Mouse (Mus musculus) C2C12 (cell line): ENCODE measurements around the gene Slc38a10. TPM values are rescaled to one million over a fixed set of nuclear protein-coding genes. Genes with fewer than 3 reads are reported as not detected.

Source experiments
- H3K27me3 ChIP-seq: one replicate; pipeline ENCODE4 v1.6.1; 2011; ENCODE audit not compliant: control insufficient read depth, insufficient read depth, insufficient read length
- H3K36me3 ChIP-seq: one replicate; pipeline ENCODE4 v1.6.1; 2011; ENCODE audit not compliant: control insufficient read depth, insufficient read depth
- H3K4me3 ChIP-seq: one replicate; pipeline ENCODE4 v1.5.1; 2011; ENCODE audit warnings: mild to moderate bottlenecking, control low read depth; ENCODE audit not compliant: poor library complexity, insufficient read depth, severe bottlenecking
- H3K79me2 ChIP-seq: one replicate; pipeline ENCODE4 v1.6.1; 2011; ENCODE audit not compliant: control insufficient read depth, insufficient read depth
- H3K79me3 ChIP-seq: one replicate; pipeline ENCODE4 v1.6.1; 2011; ENCODE audit warnings: low read depth, control low read depth
- H3ac ChIP-seq: one replicate; pipeline ENCODE3; 2011; ENCODE audit warnings: low read depth; ENCODE audit not compliant: control insufficient read depth, insufficient read length
- CEBPB ChIP-seq: IDR thresholded peaks from one replicate; pipeline ENCODE4 v1.6.1; 2011; ENCODE audit warnings: low read depth, mild to moderate bottlenecking, control low read depth, moderate library complexity
- CTCF ChIP-seq: IDR thresholded peaks from one replicate; pipeline ENCODE4 v1.5.1; 2011; ENCODE audit not compliant: control insufficient read depth, insufficient read depth, insufficient read length
- FOSL1 ChIP-seq: IDR thresholded peaks from one replicate; pipeline ENCODE4 v1.8.0; 2011; ENCODE audit warnings: mild to moderate bottlenecking, low read length; ENCODE audit not compliant: poor library complexity, insufficient read depth, severe bottlenecking
- MAX ChIP-seq: IDR thresholded peaks from one replicate; pipeline ENCODE4 v1.6.1; 2011; ENCODE audit warnings: mild to moderate bottlenecking, control low read depth
- MYOD1 ChIP-seq: IDR thresholded peaks from one replicate; pipeline ENCODE4 v1.6.1; 2011; ENCODE audit warnings: low read depth; ENCODE audit not compliant: control insufficient read depth, insufficient read length
- MYOG ChIP-seq: IDR thresholded peaks from one replicate; pipeline ENCODE4 v1.6.1; 2011; ENCODE audit not compliant: control insufficient read depth, insufficient read length; ENCODE audit errors: extremely low read depth
- USF1 ChIP-seq: IDR thresholded peaks from one replicate; pipeline ENCODE4 v1.6.1; 2011; ENCODE audit warnings: low read depth, mild to moderate bottlenecking, control low read depth, moderate library complexity
- polyA plus RNA-seq: library from polyadenylated mRNA; unstranded; fragments of >200 nt; fragmentation: generic; extraction: Trizol; gene quantifications from one replicate; pipeline ENCODE4 v1.2.1, GENCODE M21; 2012; ENCODE audit warnings: missing spikeins

Gene Slc38a10
- polyA plus RNA-seq, 1 experiment: 71.6 TPM

DNA sequence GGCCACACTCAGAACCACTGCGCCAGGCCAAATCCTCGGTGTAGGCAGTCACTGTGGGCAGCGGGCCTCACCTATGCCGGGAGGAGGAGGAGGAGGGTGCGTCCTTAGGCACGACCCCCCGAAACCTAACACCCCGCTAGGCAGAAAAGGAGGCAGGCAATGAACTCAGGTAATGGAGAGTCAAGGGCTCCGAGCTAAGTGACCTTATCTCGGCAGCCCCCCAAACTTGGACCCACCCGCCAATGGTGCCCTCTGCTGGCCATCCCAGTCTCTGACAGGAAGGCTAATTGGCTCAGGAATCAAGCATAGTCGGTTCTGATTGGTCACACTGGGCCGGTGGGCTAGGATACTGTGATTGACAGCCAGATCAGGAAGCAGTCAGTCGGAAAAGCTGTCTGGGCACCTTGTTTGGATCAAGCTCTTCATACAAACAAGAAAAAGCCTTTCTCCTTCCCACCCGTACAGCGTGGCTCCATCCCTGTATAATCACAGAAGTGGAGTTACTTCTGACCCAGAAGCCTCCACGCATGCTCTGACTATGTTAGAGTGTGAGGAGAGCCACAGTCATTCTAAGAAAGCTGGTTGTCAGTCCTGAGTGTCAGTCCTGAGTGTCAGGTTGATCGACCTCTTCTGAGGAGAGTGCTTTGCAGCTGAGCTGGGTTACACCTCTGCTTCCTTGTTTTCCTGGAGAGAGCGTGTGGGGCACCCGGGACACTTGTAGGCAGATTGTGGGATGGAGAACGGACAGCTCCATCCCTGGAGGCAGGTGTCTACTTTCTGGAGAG, 18.3 kb upstream of the Slc38a10 start:
- Histone ChIP-seq H3K27me3 (peaks cover 6% of the 10 kb centered on the region), H3ac (no peak overlapping the region), H3K79me3 (no peaks in the 10 kb centered on the region), H3K36me3 (no peaks in the 10 kb centered on the region), H3K4me3 (no peak overlapping the region), H3K79me2 (no peaks in the 10 kb centered on the region)
- TF ChIP-seq MAX (no peak), USF1 (no peak), FOSL1 (no peak), CTCF (peak; percentile 36)

GRCm38 (mm10) chr11:120168516-120168915, 17.4 kb upstream of the Slc38a10 start:
- TF ChIP-seq USF1 (no peak), MAX (no peak), MYOD1 (no peak), FOSL1 (no peak), CTCF (no peak), MYOG (no peak), CEBPB (no peak)
- Histone ChIP-seq H3K27me3 (peaks cover 6% of the 10 kb centered on the region), H3K79me3 (no peaks in the 10 kb centered on the region), H3K79me2 (no peaks in the 10 kb centered on the region), H3K36me3 (no peaks in the 10 kb centered on the region), H3K4me3 (no peak overlapping the region), H3ac (no peak overlapping the region)

DNA sequence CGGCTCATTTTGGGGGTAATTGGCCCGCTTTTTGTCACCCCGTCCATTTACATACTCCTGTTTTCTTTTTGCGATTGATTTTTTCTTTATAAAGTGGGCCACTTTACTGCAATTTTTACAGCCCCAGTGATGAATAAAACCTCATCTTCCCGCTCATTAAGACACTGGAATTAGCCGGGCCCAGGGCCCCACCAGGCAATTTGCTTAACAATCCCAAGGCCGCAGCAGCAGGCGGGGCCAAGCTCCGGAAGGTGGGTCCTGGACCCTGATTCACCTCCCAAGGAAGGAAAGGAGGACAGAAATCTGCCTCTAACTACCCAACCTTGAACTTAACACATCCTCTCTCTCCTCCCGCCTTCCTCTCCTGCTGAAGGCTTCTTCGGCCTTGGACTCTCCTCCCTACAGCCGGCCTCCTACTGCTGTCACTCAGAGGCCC, 16.8 kb upstream of the Slc38a10 start:
- TF ChIP-seq USF1 (no peak), MYOG (no peak), FOSL1 (no peak), CTCF (no peak), MYOD1 (no peak), MAX (no peak), CEBPB (no peak)
- Histone ChIP-seq H3K4me3 (no peak overlapping the region), H3K36me3 (no peaks in the 10 kb centered on the region), H3ac (no peak overlapping the region), H3K79me3 (no peaks in the 10 kb centered on the region), H3K27me3 (peaks cover 6% of the 10 kb centered on the region), H3K79me2 (no peaks in the 10 kb centered on the region)

DNA sequence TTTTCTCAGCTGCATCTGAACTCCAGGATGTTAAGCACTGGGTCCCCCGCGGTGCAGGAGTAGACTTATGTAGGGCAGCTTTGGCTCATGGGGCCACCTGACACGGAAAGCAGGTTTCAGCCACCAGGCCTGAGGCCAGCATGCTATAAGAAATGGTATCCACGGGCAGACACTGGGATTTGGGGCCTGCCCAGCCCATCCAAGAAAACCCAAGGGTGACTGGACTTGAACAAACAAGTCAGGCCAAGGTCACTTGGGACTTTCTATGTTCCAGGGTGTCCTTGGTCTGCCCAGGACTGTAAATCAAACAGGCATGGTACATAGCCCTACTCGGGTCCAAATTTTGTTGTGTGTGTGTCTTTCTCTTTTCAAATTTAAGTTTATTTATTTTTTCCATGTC, 15.9 kb upstream of the Slc38a10 start:
- H3ac ChIP-seq: no peak overlapping the region

GRCm38 (mm10) chr11:120164471-120165261, 13.5 kb upstream of the Slc38a10 start:
- Histone ChIP-seq H3K79me3 (no peaks in the 10 kb centered on the region), H3K4me3 (no peak overlapping the region), H3K36me3 (no peaks in the 10 kb centered on the region), H3K27me3 (peaks cover 7% of the 10 kb centered on the region), H3ac (no peak overlapping the region), H3K79me2 (no peaks in the 10 kb centered on the region)
- no peak for TF ChIP-seq USF1
- no peak for TF ChIP-seq MYOG
- no peak for TF ChIP-seq CTCF

More for the DNA sequence above, 15.9 kb upstream of the Slc38a10 start:
- Histone ChIP-seq H3K79me2 (no peaks in the 10 kb centered on the region), H3K36me3 (no peaks in the 10 kb centered on the region), H3K4me3 (no peak overlapping the region), H3K27me3 (peaks cover 6% of the 10 kb centered on the region), H3K79me3 (no peaks in the 10 kb centered on the region)
- no peak for TF ChIP-seq MAX
- TF ChIP-seq MYOG: no peak
- no peak for TF ChIP-seq CEBPB
- no peak for TF ChIP-seq CTCF
- no peak for TF ChIP-seq MYOD1
- no peak for TF ChIP-seq FOSL1
- no peak for TF ChIP-seq USF1
